Mouse (Mus musculus): Measurements from ENCODE around the gene Zfp296.

Zfp296 gene

GRCm38 (mm10) chr7:19575559-19575958, 1.5 kb upstream of the Zfp296 start:
- TF ChIP-seq GATA4 (IDR thresholded peaks at IDR 0.05; ENCODE audit: insufficient replicate concordance, low read length) = no peak

DNA sequence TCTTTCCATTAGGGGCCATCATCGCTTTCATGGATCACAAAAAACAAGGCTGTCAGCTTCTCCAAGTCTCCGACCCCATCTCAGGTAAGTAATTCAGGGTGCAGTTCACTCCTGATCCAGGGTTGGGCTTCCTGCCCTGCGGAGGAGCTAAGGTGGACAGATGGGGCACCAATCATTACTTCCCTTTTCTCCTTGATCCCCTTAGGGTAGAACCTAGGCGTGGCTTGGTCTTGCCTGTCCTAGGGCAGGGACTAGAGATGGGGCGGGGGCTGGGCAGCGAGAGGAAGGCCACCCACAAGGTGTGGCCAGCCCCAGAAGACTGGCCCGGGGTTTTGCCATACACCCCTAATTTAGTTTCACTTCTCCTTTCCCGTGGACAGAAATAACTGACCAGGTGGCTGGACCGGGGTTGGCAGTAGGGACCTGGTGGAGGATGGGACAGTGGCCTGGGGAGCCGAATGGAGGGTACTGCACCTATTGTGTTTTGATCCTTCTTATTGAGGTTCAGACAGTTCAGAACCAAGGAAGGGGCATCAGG, 859 bp downstream of the Zfp296 start:
- no peak for TF ChIP-seq GATA4 (IDR thresholded peaks at IDR 0.05; ENCODE audit: insufficient replicate concordance, low read length)

- TF ChIP-seq GATA4 (IDR thresholded peaks at IDR 0.05; ENCODE audit: insufficient replicate concordance, low read length) = no peak
These were observed 1.3 kb downstream of the Zfp296 start for GRCm38 (mm10) chr7:19578436-19578835.

- no peak for TF ChIP-seq GATA4 (IDR thresholded peaks at IDR 0.05; ENCODE audit: insufficient replicate concordance, low read length)
These were observed 2.7 kb downstream of the Zfp296 start for GRCm38 (mm10) chr7:19579751-19580150.

DNA sequence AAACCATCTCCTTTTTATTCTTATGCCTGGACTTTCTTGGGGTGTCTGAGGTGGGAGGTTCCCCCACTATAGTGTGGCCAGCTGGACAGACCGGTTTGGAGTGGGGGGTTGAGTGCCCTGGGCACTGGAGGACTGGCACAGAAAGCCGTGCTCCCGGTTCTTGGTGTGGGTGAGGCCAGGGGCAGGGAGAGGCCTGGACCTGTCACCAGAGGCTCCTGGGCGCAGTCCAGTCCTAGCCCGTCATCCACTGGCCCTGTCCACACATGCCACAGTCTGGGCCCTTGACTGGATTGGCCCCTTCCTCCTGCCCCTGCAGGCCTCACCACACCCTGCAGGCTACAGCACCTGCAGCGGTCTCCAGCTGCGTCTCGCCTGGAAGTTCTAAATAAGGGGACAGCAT, 3.5 kb downstream of the Zfp296 start:
- TF ChIP-seq GATA4 (IDR thresholded peaks at IDR 0.05; ENCODE audit: insufficient replicate concordance, low read length) = no peak

DNA sequence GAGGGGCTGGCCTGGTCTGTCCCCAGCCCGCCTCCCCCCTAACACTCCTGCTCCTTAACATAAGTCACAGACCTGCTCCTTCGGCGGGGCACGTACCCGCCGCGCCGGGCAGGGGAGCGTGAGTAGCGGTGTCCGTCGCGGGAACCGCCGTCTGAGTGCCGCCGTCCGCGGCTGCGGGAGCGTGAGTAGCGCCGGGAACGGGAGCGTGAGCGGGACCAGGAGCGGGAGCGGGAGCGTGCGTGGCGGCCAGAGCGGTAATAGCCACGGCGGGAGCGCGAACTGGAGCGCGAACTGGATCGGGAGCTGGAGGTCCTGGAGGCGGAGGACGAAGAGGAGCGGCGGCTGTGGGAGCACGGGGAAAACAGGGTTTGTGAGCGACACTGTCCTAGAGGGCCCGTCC, 9.2 kb downstream of the Zfp296 start:
- no peak for TF ChIP-seq GATA4 (IDR thresholded peaks at IDR 0.05; ENCODE audit: insufficient replicate concordance, low read length)

DNA sequence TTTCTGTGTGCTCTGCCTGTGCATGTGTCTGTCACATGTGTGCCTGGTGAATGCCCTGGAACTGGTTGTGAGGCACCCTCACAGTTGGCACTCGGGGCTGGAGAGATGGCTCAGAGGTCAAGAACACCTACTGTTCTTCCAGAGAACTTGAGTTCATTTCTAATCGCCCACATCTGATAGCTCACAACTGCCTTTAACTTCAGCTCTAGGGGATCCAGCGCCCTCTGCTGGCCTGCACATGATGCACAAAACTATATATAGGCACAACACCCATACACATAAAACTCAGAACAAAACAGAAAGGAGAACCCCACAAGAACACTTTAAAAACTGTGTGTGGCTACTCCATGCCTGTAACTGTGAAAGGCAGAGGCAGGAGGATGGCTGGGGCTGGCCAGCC, 12.1 kb downstream of the Zfp296 start:
- TF ChIP-seq GATA4 (IDR thresholded peaks at IDR 0.05; ENCODE audit: insufficient replicate concordance, low read length) = no peak

- TF ChIP-seq GATA4 (IDR thresholded peaks at IDR 0.05; ENCODE audit: insufficient replicate concordance, low read length) = no peak
These were observed 12.8 kb downstream of the Zfp296 start for GRCm38 (mm10) chr7:19589917-19590316.

- TF ChIP-seq GATA4 (IDR thresholded peaks at IDR 0.05; ENCODE audit: insufficient replicate concordance, low read length) = no peak
These were observed 16.1 kb downstream of the Zfp296 start for GRCm38 (mm10) chr7:19593061-19593730.

DNA sequence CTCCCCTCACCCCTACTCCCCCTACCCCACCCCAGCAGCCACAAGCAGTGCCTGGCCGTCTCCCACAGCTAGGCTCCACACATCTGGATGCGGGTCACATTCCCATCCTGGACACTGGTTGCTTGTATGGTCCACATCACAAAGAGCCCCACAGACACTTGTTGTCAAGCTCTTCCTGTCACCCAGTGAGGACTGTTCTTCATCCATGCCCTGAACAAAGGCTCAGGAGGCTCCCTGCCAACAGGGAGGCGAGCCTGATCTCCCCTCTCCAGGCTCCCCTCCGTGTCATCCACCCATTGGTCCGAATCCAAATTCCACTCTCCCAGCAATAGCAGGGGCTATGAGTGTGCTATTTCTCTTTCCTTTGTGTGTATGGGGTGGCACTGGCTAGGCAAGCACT, 23.5 kb downstream of the Zfp296 start:
- TF ChIP-seq GATA4 (IDR thresholded peaks at IDR 0.05; ENCODE audit: insufficient replicate concordance, low read length) = no peak

- TF ChIP-seq GATA4 (IDR thresholded peaks at IDR 0.05; ENCODE audit: insufficient replicate concordance, low read length) = no peak
These were observed 26.0 kb downstream of the Zfp296 start for GRCm38 (mm10) chr7:19603055-19603454.

GRCm38 (mm10) chr7:19603849-19604605, 26.9 kb downstream of the Zfp296 start, which contains the start of gene Clasrp:
TSS of gene Clasrp (minus strand) at chr7:19604486.
- TF ChIP-seq GATA4 (IDR thresholded peaks at IDR 0.05; ENCODE audit: insufficient replicate concordance, low read length) = no peak

DNA sequence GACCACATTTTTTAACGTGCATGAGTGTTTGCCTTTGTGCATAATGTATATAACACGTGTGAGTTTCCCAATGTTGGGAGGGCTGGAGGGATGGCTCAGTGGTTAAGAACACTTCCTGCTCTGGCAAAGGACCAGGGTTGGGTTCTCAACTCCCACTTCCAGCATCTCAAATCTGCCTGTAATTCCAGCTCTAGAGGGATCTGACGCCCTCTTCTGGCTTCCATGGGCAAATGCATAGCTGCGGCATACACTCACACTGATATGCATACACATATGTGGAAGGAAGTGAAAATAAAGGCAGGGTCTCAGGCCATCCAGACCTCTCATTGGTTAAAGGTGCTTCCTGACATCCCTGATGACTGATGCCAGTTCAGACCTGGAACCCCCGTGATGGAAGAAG, 30.2 kb downstream of the Zfp296 start:
- TF ChIP-seq GATA4 (IDR thresholded peaks at IDR 0.05; ENCODE audit: insufficient replicate concordance, low read length) = no peak

- TF ChIP-seq GATA4 (IDR thresholded peaks at IDR 0.05; ENCODE audit: insufficient replicate concordance, low read length) = no peak
These were observed 32.7 kb downstream of the Zfp296 start for GRCm38 (mm10) chr7:19609641-19610332.

DNA sequence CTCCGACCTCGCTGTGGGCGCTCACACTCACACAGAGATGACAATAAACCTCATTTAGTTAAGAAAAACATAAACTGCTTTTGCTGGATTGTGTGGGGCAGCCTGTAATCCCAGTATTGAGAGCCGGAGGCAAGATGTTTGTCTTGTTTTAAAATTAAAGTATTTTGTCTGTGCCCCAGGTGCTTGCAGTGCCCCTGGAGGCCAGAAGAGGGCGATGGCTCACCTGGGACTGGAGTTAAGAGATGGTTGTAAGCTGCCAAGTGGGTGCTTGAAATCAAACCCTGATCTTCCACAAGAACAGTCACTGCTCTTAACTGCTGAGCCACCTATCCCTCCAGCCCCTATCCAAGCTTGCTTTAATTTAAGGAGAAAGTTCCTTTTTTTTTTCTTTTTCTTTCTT, 33.9 kb downstream of the Zfp296 start:
- TF ChIP-seq GATA4 (IDR thresholded peaks at IDR 0.05; ENCODE audit: insufficient replicate concordance, low read length) = no peak
